ENCODE assay signal across 8 mouse cellular contexts in the genomic region with DNA sequence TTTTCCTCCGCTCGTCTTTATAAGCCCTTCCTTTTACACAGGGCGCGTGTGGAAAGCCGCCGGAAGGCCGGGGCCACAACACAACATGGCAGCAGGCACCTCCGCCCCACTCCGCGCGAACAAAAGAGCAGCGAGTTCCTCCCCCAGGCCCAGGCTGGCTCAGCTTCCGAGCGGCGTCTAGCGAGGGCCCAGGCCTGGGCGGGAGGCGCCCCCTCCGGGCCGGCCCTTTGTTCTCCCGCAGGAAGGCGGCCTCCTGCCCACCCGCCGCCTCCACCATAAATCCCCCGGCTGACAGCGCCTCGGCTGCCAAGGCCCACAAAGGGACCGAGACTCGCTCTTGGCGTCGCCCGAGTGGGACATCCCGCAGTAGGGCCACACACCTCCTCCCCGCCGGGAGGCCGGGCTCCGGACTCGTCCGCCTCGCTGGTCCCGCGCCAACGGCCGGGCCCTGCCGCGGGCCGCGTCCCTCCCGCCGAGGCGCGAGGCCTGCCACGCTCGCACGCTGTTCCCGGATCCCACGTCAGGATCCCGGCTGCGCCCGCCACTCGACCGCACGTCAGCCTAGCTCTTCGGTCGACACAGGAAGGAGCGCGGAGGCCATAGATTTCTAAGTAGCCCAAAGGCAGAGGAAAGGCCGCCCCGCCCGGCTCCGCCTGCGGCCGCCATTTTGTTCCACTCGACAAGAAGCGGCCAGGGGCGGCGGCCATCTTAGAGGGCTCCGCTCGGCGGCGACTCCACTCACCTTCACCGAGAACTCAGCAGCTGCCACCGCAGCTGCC. TPM values are rescaled to one million over a fixed set of nuclear protein-coding genes. Genes with fewer than 3 reads are reported as not detected.
DNase-seq lines count a peak whose midpoint lies in the region; ATAC-seq and TF ChIP-seq lines count a peak whose summit lies in the region.

No protein-coding gene starts in this region.

- peak overlapping the region; percentile 100 for H3K27ac ChIP-seq in hindbrain, embryonic 13.5 days

- CTCF ChIA-PET in Patski (lab: Charles Lee): interaction anchor here (1.3 kb wide), 1 partner anchor 40 kb away, joined by 4 read pairs; no protein-coding TSS in a partner anchor

- peaks cover 29% of the 10 kb centered on the region for H3K4me1 ChIP-seq in hindbrain, embryonic 13.5 days (replicated peaks)

- H3K36me3 ChIP-seq in hindbrain, embryonic 13.5 days: peaks cover 41% of the 10 kb centered on the region

- POLR2A ChIA-PET in Patski (lab: Charles Lee): interaction anchor here (0.5 to 1.7 kb wide), 14 partner anchors 9 to 215 kb away, joined by 3 to 20 read pairs (median 4); no protein-coding TSS in a partner anchor

- in situ Hi-C loops in Patski (cut with MboI; ENCODE audit: low pct_unique_long_range_greater_than_20kb): no loop called here

- no peak for DNase-seq in Patski (ENCODE audit: low read depth, low spot score)
- peak; percentile 89 to 91 for DNase-seq in cerebellum, postnatal 14 days
- DNase-seq in frontal cortex, postnatal 25 days (ENCODE audit: low spot score in 2 of 2): peak; percentile 73 to 76
- DNase-seq in layer of hippocampus, postnatal 25 days (ENCODE audit: extremely low spot score in 1 of 2, low spot score in 1 of 2): peak; percentile 67 to 78
- DNase-seq in lung, postnatal 14 days: peak; percentile 87
- DNase-seq in ovary, postnatal 36 days (ENCODE audit: low spot score): peak; percentile 84
- DNase-seq in thymus, postnatal 14 days: peak; percentile 91

- no peaks in the 10 kb centered on the region for H3K9me3 ChIP-seq in hindbrain, embryonic 13.5 days

- no peaks in the 10 kb centered on the region for H3K27me3 ChIP-seq in Patski
- no peaks in the 10 kb centered on the region for H3K27me3 ChIP-seq in hindbrain, embryonic 13.5 days

- ATAC-seq in Patski: peak; percentile 64
- peak; percentile 82 for ATAC-seq in hindbrain, embryonic 13.5 days (ENCODE audit: low FRiP score)

- under 1% methylated on average over 81 of the region's 83 CpGs for WGBS in hindbrain, embryonic 13.5 days

- TF ChIP-seq CTCF in Patski (IDR thresholded peaks at IDR 0.05): no peak

- H3K4me3 ChIP-seq in hindbrain, embryonic 13.5 days: peak overlapping the region; percentile 97

- H3K9ac ChIP-seq in hindbrain, embryonic 13.5 days: peak overlapping the region; percentile 100

- H3K4me2 ChIP-seq in hindbrain, embryonic 13.5 days: peak overlapping the region; percentile 88

RNA-seq across cellular contexts. Expression of gene Eif4g2, which starts 0.6 kb away (rescaled TPM):
- polyA plus RNA-seq in Patski (2021): 616 TPM
- 1,147 and 1,168 TPM in 2 replicates for polyA plus RNA-seq in hindbrain, embryonic 13.5 days (2015; fragmentation: Nextera tagmentation; extraction: Ambion mirVana)
- 100 to 1,000 TPM; 649 to 659 TPM for total RNA-seq in layer of hippocampus, postnatal 25 days (2021)

RNA-seq across cellular contexts. Expression of gene Ctr9, which starts 53.5 kb away (rescaled TPM):
- polyA plus RNA-seq in Patski (2021): 44.1 TPM
- 94.3 and 96.9 TPM in 2 replicates for polyA plus RNA-seq in hindbrain, embryonic 13.5 days (2015; fragmentation: Nextera tagmentation; extraction: Ambion mirVana)
- total RNA-seq in layer of hippocampus, postnatal 25 days (2021): 10 to 100 TPM; 49.8 to 54.5 TPM
